Mouse (Mus musculus) myocyte (in vitro differentiated cells): ENCODE results near the gene Tnnt3. TPM values are rescaled to one million over a fixed set of nuclear protein-coding genes. Genes with fewer than 3 reads are reported as not detected.

Experiments
- H3K27me3 ChIP-seq: one replicate; pipeline ENCODE4 v1.6.1; 2011; ENCODE audit not compliant: control insufficient read depth, insufficient read depth, insufficient read length
- H3K36me3 ChIP-seq: one replicate; pipeline ENCODE4 v1.6.1; 2011; ENCODE audit not compliant: control insufficient read depth, insufficient read depth
- H3K4me2 ChIP-seq: one replicate; pipeline ENCODE4 v1.6.1; 2011; ENCODE audit warnings: low read depth, control low read depth
- H3K4me3 ChIP-seq: one replicate; pipeline ENCODE4 v1.5.1; 2011; ENCODE audit warnings: mild to moderate bottlenecking, control low read depth, moderate library complexity
- H3K79me2 ChIP-seq: one replicate; pipeline ENCODE4 v1.6.1; 2011; ENCODE audit not compliant: control insufficient read depth, insufficient read depth
- H3ac ChIP-seq: one replicate; pipeline ENCODE4 v1.6.1; 2011; ENCODE audit not compliant: control insufficient read depth, insufficient read length
- CEBPB ChIP-seq: IDR thresholded peaks from 2 replicates; pipeline ENCODE4 v1.6.1; 2011; ENCODE audit warnings: mild to moderate bottlenecking, moderate library complexity; ENCODE audit not compliant: poor library complexity, insufficient read depth, severe bottlenecking
- E2F4 ChIP-seq: IDR thresholded peaks from one replicate; pipeline ENCODE4 v1.6.1; 2011; ENCODE audit warnings: mild to moderate bottlenecking, control low read depth, moderate library complexity; ENCODE audit not compliant: insufficient read depth
- MAX ChIP-seq: IDR thresholded peaks from one replicate; pipeline ENCODE4 v1.6.1; 2011; ENCODE audit warnings: low read depth, mild to moderate bottlenecking, control low read depth
- MYOD1 ChIP-seq, 3 experiments: IDR thresholded peaks; one replicate each; pipeline ENCODE4 v1.6.1; 2011; ENCODE audit warnings: control low read depth in 2 of 3, low read depth in 2 of 3, mild to moderate bottlenecking in 2 of 3, moderate library complexity in 1 of 3; ENCODE audit not compliant: insufficient read length in 2 of 3, control insufficient read depth in 1 of 3
- MYOG ChIP-seq, 3 experiments: IDR thresholded peaks; one replicate each; pipeline ENCODE4 v1.6.1; 2011; ENCODE audit warnings: control low read depth in 2 of 3, low read depth in 2 of 3, mild to moderate bottlenecking in 2 of 3; ENCODE audit not compliant: insufficient read length in 2 of 3, control insufficient read depth in 1 of 3, insufficient read depth in 1 of 3
- POLR2A ChIP-seq: IDR thresholded peaks from one replicate; pipeline ENCODE4 v1.6.1; 2011; ENCODE audit warnings: low read depth, mild to moderate bottlenecking, control low read depth, moderate library complexity; ENCODE audit not compliant: insufficient read length
- POLR2AphosphoS2 ChIP-seq: IDR thresholded peaks from one replicate; pipeline ENCODE4 v1.6.1; 2011; ENCODE audit warnings: low read depth, control low read depth; ENCODE audit not compliant: insufficient read length
- REST ChIP-seq: IDR thresholded peaks from one replicate; pipeline ENCODE4 v1.6.1; 2011; ENCODE audit warnings: mild to moderate bottlenecking, control low read depth, moderate library complexity; ENCODE audit not compliant: insufficient read depth, insufficient read length
- SRF ChIP-seq: IDR thresholded peaks from one replicate; pipeline ENCODE4 v1.6.1; 2011; ENCODE audit warnings: low read depth; ENCODE audit not compliant: control insufficient read depth, insufficient read length
- TCF12 ChIP-seq: IDR thresholded peaks from one replicate; pipeline ENCODE4 v1.6.1; 2011; ENCODE audit warnings: mild to moderate bottlenecking, control low read depth; ENCODE audit not compliant: poor library complexity, insufficient read depth, severe bottlenecking
- TCF3 ChIP-seq: IDR thresholded peaks from one replicate; pipeline ENCODE4 v1.6.1; 2011; ENCODE audit warnings: low read depth, control low read depth; ENCODE audit not compliant: insufficient read length
- USF1 ChIP-seq: IDR thresholded peaks from one replicate; pipeline ENCODE4 v1.6.1; 2011; ENCODE audit warnings: low read depth, mild to moderate bottlenecking, control low read depth, moderate library complexity
- polyA plus RNA-seq: library from polyadenylated mRNA; unstranded; fragments of >200 nt; fragmentation: generic; extraction: Trizol; gene quantifications from one replicate; pipeline ENCODE4 v1.2.1, GENCODE M21; 2012; ENCODE audit warnings: missing spikeins

Gene Tnnt3
- polyA plus RNA-seq, 1 experiment, result 2,107 TPM

GRCm38 (mm10) chr7:142461446-142461845 is 37.2 kb upstream of the Tnnt3 start:
- Histone ChIP-seq H3K36me3 (no peaks in the 10 kb centered on the region), H3K4me2 (peak overlapping the region; percentile 80), H3ac (no peak overlapping the region), H3K4me3 (no peak overlapping the region), H3K27me3 (no peaks in the 10 kb centered on the region), H3K79me2 (no peaks in the 10 kb centered on the region)
- no peak for TF ChIP-seq MAX
- peak; percentile 25 for TF ChIP-seq POLR2A
- no peak for TF ChIP-seq TCF12
- TF ChIP-seq E2F4, result no peak
- no peak for TF ChIP-seq USF1
- TF ChIP-seq REST, result no peak
- no peak for TF ChIP-seq SRF
- TF ChIP-seq CEBPB, result no peak
- TF ChIP-seq MYOD1 (IDR thresholded peaks at IDR 0.05; ENCODE audit: control insufficient read depth in 1 of 3, insufficient read length in 2 of 3, low read depth in 2 of 3), result peak in 1 of 3 experiments; percentile 26
- TF ChIP-seq MYOG (IDR thresholded peaks at IDR 0.05; ENCODE audit: control insufficient read depth in 1 of 3, insufficient read depth in 1 of 3, insufficient read length in 2 of 3, low read depth in 2 of 3), result no peak

GRCm38 (mm10) chr7:142462190-142462589 is 36.4 kb upstream of the Tnnt3 start:
- TF ChIP-seq REST (no peak), TCF12 (peak; percentile 84), USF1 (no peak), SRF (peak; percentile 99), E2F4 (no peak), TCF3 (peak; percentile 53), MYOG (IDR thresholded peaks at IDR 0.05; ENCODE audit: control insufficient read depth in 1 of 3, insufficient read depth in 1 of 3, insufficient read length in 2 of 3, low read depth in 2 of 3) (peak; percentile 78 to 98 (median 81)), MAX (no peak), POLR2AphosphoS2 (peak; percentile 61), POLR2A (peak; percentile 57), MYOD1 (IDR thresholded peaks at IDR 0.05; ENCODE audit: control insufficient read depth in 1 of 3, insufficient read length in 2 of 3, low read depth in 2 of 3) (peak; percentile 91 to 95 (median 95)), CEBPB (no peak)
- Histone ChIP-seq H3K4me2 (peak overlapping the region; percentile 80), H3K79me2 (no peaks in the 10 kb centered on the region), H3K4me3 (no peak overlapping the region), H3ac (no peak overlapping the region), H3K36me3 (no peaks in the 10 kb centered on the region), H3K27me3 (no peaks in the 10 kb centered on the region)

- H3K27me3 ChIP-seq, result no peaks in the 10 kb centered on the region
- peak overlapping the region; percentile 80 for H3K4me2 ChIP-seq
- H3K79me2 ChIP-seq, result no peaks in the 10 kb centered on the region
- H3K36me3 ChIP-seq, result no peaks in the 10 kb centered on the region
- no peak overlapping the region for H3ac ChIP-seq
- no peak overlapping the region for H3K4me3 ChIP-seq
- TF ChIP-seq SRF (no peak), POLR2AphosphoS2 (peak; percentile 22), TCF3 (no peak), MYOD1 (IDR thresholded peaks at IDR 0.05; ENCODE audit: control insufficient read depth in 1 of 3, insufficient read length in 2 of 3, low read depth in 2 of 3) (peak in 2 of 3 experiments; percentile 56 to 66), POLR2A (peak; percentile 65), TCF12 (no peak), MYOG (IDR thresholded peaks at IDR 0.05; ENCODE audit: control insufficient read depth in 1 of 3, insufficient read depth in 1 of 3, insufficient read length in 2 of 3, low read depth in 2 of 3) (peak in 1 of 3 experiments; percentile 57)
These were observed 36.0 kb upstream of the Tnnt3 start for GRCm38 (mm10) chr7:142462594-142463078.

GRCm38 (mm10) chr7:142470171-142470691 is 28.4 kb upstream of the Tnnt3 start:
- H3K79me2 ChIP-seq, result peaks cover 38% of the 10 kb centered on the region
- peak overlapping the region; percentile 94 for H3K4me2 ChIP-seq
- H3ac ChIP-seq, result no peak overlapping the region
- no peak for TF ChIP-seq REST
- TF ChIP-seq SRF, result no peak
- no peak for TF ChIP-seq POLR2A
- no peak for TF ChIP-seq MYOD1 (IDR thresholded peaks at IDR 0.05; ENCODE audit: control insufficient read depth in 1 of 3, insufficient read length in 2 of 3, low read depth in 2 of 3)
- TF ChIP-seq TCF12, result no peak
- TF ChIP-seq E2F4, result no peak
- TF ChIP-seq MAX, result no peak
- TF ChIP-seq MYOG (IDR thresholded peaks at IDR 0.05; ENCODE audit: control insufficient read depth in 1 of 3, insufficient read depth in 1 of 3, insufficient read length in 2 of 3, low read depth in 2 of 3), result no peak
- no peak for TF ChIP-seq POLR2AphosphoS2
- TF ChIP-seq TCF3, result no peak
- TF ChIP-seq CEBPB, result no peak
- TF ChIP-seq USF1, result no peak
- H3K4me3 ChIP-seq, result peak overlapping the region; percentile 86
- H3K27me3 ChIP-seq, result no peaks in the 10 kb centered on the region
- H3K36me3 ChIP-seq, result no peaks in the 10 kb centered on the region
